Mouse (Mus musculus) kidney, postnatal 4 days (tissue): ENCODE measurements around the gene Lmx1b.

ENCODE experiments used
- DNase-seq, 2 experiments: peaks; one replicate each; pipeline ENCODE4 v3.0.0; 2021; ENCODE audit warnings: mixed read lengths in 2 of 2

Gene Lmx1b

DNA sequence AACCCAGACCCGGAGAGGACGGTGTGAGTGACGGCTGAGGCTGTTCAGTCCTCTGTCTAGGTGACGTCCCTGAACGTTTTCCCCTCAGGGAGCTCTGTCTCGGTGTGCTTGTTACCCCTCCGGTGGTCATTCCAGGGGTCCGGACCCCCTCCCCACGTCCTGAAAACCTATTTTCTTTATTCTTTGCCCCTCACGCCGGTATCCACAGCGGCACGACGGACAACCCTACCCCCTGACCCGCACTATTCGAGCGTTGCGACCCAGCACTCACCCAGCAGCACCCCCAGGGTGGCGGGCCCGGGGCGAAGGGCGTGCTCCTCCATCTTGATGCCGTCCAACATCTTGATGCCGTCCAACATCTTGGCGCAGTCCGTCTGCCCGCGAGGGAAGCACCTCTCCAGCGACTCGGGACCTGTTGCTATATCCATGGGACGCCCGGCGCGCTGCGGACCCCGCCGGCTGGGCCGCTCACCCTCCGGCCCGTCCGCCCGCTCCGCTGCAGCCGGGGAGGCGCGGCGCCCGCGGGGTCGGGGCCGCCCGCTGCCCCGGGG lies at the start of gene Lmx1b:
TSS of gene Lmx1b (minus strand) at position 341 of the 551 bp plus-strand sequence.
- peak in 1 of 2 experiments; percentile 36 for DNase-seq

DNA sequence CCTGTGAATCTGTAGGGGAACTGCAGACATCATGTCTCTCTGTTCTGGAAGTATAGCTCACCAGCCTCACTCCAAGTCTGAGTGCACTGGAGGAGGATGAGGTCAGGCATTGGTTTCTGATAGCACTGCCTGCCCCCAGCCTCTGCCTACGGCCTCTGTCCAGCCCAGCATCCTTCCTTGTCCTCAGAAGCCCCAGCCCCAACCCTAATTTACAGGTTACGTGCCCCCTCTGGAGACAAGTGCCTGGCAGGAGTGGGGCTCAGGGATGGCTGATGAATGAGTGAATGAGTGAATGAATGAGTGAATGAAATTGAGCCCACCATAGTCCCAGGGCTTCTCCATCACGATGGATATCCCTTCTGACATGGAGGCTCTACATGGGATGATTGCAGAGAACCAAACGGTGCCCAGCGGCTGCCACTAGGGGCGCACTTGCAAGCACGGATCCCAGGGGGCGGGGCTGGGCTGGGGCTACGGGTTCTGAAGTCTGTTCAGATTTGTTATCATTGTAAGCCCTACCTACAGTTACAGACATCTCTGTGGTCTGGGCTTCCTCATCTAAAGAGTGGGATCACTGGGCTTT lies 49.7 kb upstream of the Lmx1b start:
- peak; percentile 82 to 83 for DNase-seq

DNA sequence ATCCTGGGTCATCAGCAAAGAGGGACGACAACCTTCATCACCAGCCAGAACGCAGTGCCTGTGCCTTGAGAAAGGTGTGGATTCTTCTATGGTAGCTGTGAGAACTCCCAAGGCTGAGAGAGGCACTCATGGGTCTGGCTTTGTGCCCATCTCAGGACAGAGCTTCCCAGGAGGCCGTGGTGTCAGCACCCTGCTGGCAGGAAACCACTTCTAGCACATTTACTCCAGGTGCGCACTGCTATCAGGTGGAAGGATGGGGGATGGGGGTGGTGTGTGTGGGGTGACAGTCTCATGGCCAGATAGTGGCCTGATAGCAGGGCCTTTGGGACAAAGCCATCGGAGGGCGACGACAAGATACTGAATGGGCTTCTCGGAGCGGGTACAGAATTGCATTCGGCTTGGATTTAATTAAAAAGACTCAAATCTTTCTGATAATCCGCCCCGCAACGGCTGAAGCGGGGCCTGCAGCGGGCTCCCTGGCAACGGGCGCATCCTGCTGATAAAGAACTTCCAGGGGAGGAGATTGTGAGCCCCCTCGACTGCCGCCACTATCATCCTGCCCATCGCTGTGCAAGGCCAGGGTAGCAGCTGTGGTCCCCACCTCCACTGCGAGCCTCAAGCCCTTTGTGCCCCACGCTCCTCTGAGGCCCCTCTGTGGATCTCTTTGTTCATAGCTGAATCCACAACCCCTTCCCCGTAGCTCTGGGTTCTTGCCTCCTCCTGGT lies 49.0 kb upstream of the Lmx1b start:
- DNase-seq, result no peak

DNA sequence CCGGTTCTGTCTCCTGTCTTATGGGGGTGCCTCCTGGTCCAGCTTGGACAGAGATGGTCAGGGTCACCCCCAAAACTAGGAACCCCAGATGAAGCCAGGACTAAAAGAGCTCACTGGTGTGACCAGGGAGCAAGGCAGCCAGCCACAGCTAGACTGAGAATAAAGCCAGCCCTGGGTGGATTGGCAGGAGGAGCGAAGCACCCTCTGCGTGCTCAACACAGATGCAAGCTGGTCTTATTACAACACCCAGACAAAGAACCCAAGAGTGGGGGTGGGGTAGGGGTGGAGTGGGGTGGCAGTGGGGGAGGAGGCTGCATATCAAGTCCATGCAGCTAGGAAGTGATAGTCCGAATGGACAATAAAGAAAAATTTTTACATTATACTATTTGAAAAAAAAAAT lies 43.3 kb upstream of the Lmx1b start:
- no peak for DNase-seq

DNA sequence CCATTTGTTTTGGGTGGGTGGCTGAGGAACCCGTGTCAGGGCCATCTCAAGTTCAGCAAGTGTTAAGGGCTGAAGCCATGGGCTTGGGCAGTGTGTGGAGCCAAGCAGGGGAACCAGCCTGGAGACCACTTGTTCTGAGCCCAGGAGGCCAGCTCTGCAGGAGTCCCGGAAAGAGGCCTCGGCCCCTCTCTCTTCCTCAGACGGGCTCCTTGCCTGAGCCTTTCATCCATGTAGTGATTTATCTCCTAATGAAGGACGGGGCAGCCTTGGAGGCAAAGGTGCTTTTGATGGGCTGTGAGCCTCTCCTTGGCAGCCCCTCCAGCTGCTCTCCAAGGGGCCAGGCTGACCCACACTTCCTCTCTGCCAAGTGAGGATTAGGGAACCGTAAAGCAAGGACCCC lies 42.8 kb upstream of the Lmx1b start:
- DNase-seq, result no peak

DNA sequence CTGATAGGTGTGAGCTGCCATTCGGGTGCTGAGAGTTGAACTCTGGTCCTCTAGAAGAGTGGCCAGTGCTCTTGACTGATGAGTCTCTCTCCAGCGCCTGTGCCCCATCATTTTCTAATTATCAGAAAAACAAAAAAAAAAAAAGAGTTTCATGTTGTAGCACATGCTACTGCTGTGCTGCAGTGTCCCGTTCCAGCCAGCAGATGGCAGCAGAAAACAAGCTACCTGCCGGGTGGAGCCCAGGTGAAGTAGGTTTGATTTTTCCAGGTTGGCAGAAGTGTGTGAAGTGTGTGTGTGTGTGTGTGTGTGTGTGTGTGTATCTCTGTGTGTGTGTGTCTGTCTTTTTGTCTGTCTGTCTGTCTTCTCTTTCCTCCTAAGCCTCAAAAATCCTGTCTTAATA lies 41.9 kb upstream of the Lmx1b start:
- peak; percentile 87 to 88 for DNase-seq

DNA sequence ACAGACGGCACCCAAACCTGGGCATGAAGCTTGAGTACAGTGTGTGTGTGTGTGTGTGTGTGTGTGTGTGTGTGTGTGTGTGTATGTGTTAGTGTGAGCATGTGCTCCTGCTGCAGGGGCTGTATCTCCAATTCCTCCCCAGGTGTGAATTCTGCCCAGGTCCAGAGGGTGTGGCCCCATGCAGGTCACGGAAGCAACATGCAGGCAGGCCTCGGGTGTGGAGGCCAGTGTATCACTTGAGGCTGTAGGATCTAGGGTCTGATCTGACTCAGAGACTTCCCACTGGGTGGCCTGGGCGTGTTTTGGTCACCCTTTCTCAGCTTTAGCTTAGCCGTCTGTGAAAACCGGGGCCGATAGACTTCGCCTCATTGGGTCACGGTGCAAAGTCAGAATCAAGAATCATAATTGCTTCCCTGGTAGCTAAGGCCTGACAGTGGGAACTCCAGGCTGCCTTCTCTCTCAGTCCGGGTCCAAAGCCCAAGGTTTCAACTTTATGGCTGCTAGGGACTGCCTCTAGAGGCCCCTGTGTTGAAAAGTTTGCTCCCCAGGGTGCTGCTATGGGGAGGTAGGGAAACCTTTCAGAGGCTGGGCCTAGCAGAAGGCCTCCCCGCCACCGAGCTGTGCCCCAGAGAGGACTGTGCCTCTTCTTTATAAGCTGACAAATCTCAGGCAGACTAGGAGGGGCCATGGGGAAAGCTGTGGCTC lies 38.8 kb upstream of the Lmx1b start:
- DNase-seq, result no peak

DNA sequence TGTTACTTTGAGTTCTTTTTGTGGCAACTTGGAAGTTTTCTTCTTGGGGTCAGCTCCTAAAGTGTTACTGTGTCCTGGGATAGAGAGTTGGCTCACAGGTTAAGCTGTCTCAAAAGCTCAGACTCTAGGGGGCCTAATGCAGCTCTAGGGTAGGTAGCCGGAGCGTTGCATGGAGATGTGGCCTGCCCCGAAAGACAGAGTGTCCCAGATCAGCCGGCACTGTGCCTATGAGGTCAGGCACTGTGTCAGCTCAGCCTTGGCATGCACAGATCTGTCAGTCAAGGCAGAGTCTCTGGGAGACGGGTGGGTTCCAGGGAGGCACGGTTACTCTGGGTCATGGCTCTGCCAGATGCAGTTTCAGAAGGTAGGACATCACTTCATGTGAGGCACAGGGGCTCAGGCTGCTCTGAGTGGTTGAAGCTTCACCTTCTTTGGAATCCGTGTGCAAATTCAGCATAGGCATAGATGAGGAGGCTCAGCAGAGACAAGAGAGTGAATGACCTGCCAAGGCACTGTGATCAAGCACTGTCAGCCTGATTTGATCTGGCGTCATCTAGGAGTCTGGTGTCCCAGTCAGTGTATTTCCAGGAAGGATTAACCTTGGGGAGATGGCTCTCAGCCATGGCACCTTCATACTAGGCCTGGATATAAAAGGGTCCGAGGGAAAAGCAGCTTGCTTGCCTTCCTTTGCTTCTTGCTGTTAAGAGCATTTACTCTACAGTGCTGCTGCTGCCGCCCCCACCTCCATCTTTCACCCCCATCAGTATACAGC lies 32.6 kb upstream of the Lmx1b start:
- DNase-seq, result no peak

DNA sequence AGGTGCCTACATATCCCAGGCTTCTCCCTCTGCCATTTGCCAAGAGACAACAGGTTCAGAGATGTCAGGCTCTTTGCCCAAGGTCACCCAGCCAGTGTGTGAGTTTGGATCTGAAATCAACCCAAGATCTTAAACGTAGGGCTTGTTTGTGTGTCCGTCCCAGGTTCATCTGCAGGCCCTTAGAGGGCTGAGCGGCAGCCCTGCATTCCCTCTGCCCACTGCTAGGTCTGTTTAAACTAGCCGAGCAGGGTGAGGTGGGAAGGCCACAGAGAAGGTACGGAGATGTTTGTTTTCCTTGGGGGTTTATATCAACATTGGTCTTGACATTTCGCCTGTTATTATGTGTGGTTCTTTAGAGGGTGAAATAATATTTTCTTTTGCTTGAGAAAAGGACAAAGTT lies 28.4 kb upstream of the Lmx1b start:
- DNase-seq, result no peak

DNA sequence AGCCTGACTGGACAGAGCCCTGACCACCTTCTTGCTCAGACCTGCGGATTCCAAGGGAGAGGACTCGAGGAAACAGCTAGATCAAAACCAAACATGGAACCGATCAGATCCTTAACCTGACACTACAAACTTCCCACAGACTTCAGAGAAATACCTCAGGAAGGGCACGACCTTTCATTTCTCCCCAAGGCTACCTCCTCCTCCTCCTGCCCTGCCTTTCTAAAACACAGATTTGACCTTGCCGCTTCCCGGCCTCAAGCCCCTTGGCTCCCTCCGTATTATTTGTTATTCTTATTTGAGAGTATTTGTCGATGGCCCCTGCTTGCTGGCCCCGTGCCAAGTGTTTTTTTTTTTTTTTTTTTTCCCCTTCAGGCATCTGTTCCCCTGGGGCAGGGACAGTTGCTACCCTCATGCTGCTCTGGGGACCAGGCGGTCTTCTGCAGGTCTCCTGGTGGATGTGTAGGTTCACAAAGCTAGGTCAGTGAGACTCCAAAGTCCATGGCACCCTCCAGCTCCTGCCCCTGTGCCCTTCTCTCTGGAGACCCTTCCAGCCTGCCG lies 26.2 kb upstream of the Lmx1b start:
- DNase-seq, result no peak

DNA sequence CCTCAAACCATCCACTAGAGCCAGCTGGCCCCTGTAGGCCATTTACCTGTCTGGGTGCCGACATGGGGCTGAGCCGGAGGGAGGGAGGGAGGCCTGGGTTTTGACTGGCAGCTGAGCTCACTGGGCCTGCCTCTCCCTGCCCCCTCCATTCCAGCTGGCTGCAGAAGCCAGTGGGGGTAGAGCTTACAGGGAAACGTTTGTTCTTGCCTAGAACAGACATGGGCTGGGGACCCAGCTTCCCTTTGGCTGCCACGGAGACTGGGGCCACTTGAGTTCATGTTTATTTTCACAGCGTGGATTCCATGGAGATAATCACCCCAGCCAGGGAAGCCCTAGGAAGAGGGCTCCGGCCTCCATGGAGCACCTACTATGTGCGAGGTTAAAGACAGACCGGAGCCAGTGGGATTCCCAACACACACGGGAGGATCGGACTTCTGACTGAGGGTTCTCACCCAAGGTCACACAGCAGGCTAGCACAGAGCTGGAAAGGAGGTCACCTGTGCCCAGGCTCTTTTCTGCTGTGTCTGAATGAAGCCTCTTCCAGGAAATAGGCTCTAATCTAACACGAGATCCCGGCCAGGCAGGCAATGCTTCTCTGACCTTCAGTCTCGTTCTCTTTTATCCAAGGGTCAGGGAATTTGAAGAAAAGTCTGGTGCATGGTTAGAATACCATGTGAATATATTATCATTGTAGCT lies 25.2 kb upstream of the Lmx1b start:
- DNase-seq, result peak in 1 of 2 experiments; percentile 55

DNA sequence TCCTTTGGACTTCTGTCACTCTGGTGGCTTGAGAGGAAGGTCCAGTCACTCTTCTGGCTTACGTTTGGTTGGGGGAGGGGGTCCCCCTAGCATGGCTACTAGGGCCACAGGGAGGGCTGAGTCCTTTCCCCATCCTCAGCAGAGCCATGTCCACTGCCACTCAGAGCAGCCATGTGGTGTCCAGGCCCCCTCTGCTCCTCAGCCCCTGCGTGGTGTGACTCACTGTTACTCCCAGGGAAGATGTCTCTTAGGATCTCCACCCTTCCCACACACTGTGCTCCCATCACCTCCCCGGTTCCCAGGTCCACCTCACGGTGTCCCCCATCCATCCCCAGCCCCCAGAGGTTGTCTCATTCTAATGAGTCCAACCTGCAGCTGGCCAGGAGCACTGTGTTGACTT lies 24.4 kb upstream of the Lmx1b start:
- no peak for DNase-seq

DNA sequence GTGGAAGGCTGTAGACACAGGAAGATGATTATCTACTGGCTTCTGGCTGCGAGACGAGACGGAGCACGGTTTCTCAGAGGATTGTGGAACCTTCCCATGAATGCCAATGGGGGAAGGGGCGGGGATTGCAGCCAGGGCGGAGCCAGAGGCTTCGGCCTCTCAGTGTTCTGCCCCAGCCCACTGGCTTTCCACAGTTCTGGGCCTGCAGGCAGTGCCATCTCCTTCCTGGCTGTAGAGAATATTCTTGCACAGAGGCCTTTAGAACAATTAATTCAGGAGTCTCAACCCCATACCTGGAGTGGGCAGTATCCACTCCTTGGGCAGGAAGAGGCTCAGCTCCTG lies 18.9 kb upstream of the Lmx1b start:
- peak; percentile 60 to 68 for DNase-seq

DNA sequence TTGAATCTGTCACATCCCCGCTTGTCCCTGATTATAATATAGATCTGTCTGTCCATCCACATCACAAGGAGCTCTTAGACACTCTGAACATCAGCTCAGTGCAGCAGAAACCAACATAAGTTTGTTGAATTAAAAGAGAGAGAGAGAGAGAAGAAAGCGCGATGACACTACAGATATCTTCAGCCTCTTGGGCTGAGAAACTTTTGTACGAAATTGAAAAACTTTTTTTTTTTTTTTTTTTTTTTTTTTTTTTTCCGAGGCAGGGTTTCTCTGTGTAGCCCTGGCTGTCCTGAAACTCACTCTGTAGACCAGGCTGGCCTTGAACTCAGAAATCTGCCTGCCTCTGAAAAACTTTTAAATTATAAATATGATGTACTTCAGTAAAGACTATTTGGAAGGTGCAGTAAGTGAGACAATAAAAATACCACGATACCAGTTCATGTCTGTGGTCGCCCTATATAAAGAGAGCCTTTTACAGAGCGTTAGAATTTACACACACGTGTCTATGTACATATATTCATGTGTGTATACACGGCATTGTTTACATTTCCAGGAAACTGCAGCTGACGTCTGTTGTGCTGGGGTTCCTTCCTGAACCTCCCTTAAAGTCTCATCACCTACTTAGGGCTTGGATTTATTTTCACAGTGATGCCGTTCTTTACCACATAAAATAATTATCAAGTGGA lies 18.4 kb upstream of the Lmx1b start:
- DNase-seq, result no peak

DNA sequence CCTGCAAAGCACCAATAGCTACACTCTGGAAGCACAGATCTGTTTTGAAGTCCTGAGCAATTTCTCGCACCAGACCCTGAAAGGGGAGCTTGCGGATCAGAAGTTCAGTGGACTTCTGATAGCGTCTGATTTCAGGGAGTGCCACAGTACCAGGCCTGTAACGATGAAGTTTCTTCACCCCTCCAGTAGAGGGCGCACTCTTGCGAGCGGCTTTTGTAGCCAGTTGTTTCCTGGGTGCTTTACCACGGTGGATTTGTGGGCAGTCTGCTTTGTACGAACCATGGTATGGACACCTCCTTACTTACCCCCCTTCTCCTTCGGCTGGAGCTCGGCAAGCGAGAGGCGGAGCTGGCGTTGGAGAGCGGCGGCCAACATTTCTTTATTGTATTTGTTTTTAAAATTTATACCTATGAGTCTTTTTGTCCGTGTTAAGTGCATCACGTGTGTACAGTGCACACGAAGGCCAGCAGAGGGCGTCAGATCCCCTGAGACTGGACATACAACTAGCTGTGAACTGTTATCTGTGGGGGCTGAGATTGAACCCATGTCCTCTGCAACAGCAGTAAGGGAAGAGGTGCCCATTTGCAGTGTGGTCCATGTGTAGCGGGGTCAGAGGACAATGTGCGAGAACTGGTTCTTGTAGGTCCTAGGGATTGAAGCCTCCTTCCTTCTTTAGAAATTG lies 12.3 kb upstream of the Lmx1b start:
- DNase-seq, result no peak

DNA sequence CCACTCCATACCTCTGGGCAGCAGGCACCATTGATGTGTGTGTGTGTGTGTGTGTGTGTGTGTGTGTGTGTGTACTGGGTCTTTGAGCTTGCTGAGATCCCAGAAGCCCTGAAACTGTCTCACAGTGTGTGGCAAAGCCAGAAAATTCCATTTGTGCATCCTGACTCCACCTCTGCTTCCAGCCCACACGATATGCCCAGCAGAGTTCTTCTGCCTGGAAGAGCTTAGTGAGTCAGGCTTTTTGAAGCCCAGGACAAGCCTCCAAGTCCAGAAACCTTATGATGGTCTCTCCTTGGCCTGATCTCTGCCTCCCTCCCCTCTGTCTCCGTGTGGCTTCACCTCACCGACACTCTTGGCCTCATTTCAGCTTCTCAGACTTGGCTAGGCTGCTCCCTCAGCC lies 9.1 kb upstream of the Lmx1b start:
- DNase-seq, result no peak

DNA sequence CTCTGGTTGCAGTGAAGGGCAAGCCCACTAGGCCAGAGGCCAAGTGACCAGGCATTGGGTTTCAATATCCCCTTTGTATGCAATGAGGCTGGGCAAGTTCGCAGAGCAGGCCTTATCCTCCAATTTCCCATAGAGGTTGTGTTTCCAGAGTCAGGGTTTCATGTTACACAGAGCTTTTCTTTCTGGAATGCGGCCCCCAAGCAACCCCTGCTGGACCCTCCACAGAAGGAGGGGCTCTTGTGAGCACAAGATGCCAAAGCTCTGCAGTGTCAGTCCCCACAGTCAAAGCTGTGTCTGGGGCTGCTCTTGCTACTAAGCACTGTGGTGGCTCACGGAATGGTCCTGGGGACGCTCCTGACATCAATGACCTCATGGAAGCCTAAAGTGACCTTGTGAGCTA lies 8.6 kb upstream of the Lmx1b start:
- no peak for DNase-seq

DNA sequence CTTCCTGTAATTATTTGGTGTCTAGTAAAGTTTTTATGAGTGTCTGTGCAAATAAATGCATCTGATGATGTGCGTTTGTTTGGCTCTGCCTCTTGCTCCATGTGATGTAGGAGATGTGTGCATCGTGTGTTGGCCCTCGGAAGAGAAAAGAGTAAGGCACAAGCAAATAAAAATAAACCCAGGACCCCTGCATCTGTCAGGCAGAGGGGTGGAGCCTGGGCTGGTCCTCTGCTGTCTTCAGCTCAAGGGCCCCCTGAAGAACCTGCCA lies 5.9 kb upstream of the Lmx1b start:
- no peak for DNase-seq

DNA sequence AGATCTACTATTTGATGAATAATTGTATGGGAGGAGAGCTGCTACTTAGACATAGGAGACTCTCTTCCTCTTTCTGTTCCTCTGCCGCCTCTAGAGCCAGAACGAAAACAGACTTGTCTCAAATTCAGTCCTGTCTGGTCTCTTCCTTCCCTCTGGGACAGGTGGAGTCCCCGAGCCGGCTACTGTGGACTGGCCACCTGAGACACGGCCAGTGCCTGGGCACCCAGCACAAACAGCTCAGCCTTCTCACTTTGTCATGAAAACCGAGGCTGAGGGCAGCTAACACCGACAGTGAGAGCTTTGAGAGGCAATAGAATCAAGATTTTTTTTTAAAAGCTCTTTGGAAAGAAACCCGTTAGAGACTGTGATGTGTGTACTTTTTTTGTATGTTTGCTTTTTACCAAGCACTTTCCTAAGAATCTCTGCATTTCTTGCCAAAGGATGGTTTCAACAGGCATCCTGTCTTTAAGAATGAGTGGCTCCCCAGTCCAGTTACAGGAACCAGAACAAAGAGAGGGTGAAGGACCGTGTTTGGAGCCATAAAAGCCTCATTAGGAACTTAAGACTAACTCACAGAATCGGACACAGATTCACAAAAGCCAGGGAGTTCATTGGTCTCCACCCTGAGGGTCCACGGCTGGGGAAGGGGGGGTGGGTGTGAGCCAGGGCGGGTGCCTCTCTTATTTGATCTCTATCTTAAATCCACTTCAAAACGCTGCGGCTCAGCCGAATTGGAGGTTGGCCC lies 5.4 kb upstream of the Lmx1b start:
- DNase-seq, result no peak
